Mouse (Mus musculus) 3134 (cell line): ENCODE measurements around the gene Arid5a.

Experiments
- DNase-seq: peaks from one replicate; pipeline ENCODE4 v3.0.0-alpha.2; 2011; ENCODE audit warnings: low spot score; ENCODE audit not compliant: insufficient read length; ENCODE audit errors: extremely low read depth

The Arid5a gene

DNA sequence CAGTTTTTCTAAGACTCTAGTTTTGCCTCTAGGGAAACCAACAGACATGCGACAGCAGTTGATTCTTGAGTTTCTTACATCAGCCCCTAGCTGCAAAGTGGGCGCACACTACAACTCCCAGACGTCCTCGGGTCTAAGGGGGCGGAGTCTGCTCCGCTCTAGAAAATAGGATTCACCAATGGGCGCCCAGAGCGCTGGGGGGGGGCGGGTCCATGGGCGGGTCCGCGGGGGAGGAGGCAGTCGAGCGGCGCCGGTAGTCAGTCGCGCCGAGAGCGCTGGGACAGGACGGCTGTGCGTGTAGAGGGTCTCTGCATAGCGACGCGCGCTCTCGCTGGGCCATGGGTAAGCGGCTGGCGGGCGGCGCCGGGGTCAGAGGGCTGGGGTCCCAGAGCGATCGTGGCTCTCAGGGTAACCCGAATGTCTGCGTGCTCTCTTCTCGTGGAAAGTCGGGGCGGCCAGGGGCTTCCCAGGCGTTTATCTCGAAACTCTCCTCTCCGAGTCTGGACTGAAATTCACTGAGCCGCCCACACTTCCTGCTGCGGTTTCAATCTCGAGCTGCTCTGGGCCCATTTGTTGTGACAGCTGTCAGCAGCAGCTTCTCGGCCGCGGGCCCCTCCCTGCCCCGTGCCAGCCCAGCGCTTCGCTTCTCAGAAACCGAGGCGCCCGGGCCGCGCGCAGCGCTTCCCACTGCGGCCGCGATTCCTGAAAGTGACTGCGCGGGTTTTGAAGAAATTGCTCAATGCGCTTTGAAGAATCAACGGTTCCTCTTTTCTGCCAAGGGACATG, at the start of gene Arid5a:
Gene Arid5a (plus strand): TSS at position 239 of the 786 bp plus-strand sequence.
- peak; percentile 91 for DNase-seq

DNA sequence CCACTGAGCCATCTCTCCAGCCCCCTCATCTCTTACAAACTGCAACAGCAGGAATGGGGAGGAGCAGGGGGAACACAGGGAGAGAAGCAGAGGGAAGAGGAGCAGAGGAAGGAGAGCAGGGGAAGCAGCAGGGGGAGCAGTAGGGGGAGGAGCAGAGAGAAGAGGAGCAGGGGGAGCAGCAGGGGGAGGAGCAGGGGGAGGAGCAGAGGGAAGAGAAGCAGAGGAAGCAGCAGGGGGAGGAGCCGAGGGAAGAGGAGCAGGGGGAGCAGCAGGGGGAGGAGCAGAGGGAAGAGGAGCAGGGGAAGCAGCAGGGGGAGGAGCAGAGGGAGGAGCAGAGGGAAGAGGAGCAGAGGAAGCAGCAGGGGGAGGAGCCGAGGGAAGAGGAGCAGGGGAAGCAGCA, 48.9 kb upstream of the Arid5a start:
- no peak for DNase-seq

DNA sequence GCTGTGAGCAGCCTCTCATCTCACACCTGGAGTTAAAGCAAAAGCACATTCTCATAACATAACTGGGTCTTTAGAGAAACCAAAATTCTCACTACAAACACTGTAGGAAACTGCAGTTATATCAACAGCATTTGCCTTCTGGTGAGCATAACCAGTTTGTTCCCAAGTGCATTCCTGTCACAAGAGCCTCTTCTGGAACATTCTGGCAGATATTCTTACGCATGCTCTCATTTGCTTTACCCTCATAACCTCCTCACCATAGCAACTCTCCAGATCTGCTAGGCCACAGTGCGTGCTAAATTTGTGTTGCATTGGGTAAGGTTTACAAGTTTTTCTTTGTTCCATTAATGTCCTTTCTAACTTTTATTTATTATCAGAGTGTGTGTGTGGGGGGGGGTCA, 48.3 kb upstream of the Arid5a start:
- DNase-seq: no peak

DNA sequence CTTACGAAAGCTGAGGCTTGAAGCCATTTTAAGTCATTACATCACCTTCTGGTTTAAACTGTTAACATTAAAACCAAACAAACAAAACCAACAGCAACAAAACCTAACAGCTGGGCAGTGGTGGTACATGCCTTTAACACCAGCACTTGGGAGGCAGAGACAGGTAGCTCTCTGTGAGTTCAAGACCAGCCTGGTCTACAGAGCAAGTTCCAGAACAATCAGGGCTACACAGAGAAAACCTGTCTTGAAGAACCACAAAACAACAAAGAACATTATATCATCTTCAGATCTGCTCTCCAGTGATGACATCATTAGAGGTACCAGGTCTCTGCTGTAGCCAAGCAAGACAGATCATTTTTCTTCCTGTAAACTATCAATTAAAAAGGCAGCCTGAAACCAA, 47.1 kb upstream of the Arid5a start:
- DNase-seq: no peak

- no peak for DNase-seq
Measured at GRCm38 (mm10) chr1:36261708-36262504, 45.6 kb upstream of the Arid5a start.

- no peak for DNase-seq
Measured at GRCm38 (mm10) chr1:36263833-36264488, 43.6 kb upstream of the Arid5a start.

DNA sequence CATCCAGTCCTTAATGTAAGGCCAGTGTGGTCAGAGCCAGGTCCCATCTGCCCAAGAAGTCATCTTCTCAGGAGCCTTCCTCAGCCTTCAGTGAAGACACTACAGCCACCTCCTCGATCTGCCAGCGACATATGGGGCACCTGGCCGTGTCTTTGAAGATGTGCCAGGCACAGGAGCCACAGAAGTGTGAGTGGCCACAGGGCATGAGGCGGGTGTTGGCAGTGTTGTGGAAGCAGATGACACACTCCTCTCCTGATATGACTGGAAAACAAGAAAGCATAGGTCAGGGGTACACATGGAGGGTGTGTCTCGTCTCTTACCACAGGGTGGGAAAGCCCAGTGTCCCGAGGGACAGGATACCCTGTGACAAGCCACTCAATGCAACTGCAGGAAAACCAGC, 41.2 kb upstream of the Arid5a start:
- DNase-seq: no peak

GRCm38 (mm10) chr1:36267595-36267994, 39.9 kb upstream of the Arid5a start:
- no peak for DNase-seq

- DNase-seq: no peak
Measured at GRCm38 (mm10) chr1:36269121-36269795, 38.3 kb upstream of the Arid5a start.

DNA sequence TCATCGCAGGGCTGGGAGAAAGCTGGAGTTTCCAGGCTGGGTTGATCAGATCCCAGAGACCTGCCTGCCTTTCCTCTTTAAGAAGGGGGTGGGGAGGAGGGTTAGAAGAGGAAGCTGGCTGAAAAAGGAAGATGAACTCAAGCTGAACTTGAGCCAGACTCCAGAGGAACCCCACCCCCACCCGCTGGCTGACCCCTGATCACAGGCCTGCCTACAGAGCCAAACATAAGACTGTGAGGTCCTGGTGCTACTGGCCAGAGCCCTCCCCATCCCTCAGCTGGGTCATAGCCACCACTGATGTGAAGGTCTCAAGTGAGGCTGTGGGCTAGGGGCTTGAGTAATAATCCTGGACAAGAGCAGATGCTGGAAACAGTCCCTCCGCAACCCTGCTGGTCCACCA, 36.9 kb upstream of the Arid5a start:
- DNase-seq: no peak

GRCm38 (mm10) chr1:36271516-36272230, 35.9 kb upstream of the Arid5a start:
- no peak for DNase-seq

DNA sequence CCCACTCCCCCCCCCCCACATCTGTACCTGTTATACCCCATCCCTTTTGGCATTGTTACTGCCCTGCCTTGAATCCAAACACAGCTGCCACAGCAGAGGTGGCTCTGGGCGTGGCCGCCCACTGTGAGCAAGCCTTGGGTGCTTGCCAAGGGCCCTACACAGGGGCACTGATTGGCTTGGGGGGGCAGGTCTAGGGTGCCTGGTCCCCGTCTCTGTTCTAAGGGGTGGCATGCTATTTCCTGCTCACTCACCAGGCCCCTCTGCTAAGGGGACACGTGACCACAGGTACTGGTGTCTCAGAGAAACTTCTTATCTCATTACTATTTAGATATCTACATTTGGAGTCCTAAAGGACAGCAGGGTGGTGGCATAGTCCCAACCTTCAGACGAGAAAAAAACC, 35.0 kb upstream of the Arid5a start:
- DNase-seq: no peak

- no peak for DNase-seq
Measured at GRCm38 (mm10) chr1:36273288-36273687, 34.2 kb upstream of the Arid5a start.

- DNase-seq: no peak
Measured at GRCm38 (mm10) chr1:36274455-36274854, 33.1 kb upstream of the Arid5a start, which contains the start of gene Neurl3. Neurl3 (minus strand) TSS chr1:36274679.

DNA sequence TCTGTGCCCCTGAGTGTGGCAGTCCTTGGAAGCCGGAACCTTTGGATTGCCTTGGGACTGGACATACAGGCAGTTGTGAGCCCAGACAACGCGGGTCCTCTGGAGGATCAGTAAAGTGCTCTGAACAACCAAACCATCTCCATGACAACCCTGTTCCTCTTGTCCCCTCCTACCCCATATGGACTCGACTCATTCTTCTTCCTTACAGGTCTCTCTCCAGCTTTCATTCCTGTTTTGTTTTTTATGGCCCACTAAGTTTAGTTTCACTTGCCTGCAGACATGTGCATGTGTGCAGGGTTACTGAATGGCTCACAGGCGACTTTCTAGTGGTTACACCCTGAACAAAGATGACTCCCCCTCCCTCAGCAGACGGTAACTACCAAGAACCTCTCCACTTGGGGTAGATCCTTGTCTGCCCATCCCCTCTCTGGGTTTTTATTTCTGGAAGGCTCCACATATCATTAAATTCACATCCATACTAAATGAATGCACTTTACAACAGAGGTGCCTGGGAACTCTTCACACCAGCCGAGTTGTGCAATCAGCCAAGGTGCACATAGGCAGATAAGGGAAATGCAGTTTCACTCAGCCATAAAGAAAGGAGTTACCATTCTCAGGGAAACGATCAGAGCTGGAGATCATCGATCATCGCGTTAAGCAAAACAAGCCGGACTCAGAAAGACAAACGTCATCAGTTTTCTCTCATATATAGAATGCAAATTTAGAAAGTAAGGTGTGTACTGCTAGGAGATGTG, 31.7 kb upstream of the Arid5a start:
- no peak for DNase-seq

DNA sequence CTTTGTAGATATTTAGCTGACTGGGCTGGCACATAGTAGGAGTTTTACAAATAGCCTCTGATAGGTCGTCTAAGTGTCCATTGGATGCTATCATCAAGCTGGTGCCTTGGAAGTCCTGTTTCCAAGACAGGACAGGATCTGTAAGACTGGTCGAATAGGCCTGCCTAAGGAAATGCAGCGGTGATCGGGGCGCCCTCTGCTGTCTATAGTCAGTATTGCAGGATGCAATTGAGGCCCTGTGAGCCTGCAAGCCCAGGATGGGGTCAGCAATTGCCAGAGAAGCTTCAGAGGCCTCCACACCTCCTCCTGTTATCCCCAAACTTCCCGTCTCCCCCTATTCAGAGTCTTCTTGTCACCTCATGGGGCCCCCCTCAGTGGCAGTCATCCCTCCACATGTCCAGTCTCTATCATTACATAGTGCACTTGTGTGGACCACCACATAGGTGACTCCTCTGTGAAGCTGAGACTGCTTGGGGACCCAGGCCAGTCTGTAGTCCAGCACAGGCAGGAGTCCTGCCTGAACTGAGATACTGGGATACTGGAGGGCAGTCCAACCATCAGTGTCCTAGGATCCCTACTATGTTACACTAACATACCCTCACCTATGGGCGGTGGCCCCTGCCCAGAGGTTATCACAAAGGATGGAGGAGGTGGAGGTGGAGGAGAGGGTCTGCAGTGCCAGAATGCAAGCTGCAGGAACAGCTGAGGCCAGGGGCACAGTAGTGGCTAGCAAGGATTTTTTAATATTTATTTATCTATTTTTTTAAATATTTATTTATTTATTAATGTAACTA, 30.1 kb upstream of the Arid5a start:
- DNase-seq: no peak

DNA sequence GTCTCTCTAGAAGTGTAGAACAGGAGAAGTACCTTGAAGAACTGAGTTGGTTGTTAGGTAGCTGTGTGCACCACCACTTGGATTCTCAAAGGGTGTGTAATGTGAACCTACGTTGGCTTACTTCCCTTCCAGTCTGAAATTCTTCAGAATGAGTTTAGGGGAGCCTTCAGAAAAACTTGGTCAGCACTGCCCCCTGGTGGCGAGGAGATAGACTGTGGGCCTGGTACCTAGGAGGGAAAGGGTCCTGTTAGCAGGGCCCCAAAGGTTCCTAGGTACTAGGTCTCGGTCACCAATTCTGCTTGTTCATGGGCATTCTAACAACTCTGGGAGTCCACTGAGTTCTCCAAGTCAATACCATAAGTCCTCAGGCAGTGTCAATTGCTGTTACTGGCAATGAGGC, 28.3 kb upstream of the Arid5a start:
- DNase-seq: no peak

GRCm38 (mm10) chr1:36280938-36281337, 26.6 kb upstream of the Arid5a start:
- DNase-seq: no peak

GRCm38 (mm10) chr1:36281849-36282248, 25.7 kb upstream of the Arid5a start:
- no peak for DNase-seq
